Mouse (Mus musculus) limb, embryonic 15.5 days (tissue): ENCODE measurements around the gene Ubxn10. TPM values are rescaled to one million over a fixed set of nuclear protein-coding genes. Genes with fewer than 3 reads are reported as not detected.

Source experiments
- ATAC-seq: fragments of 200-750 bp; cut with Nextera tagmentation; 2 replicates; pipeline ENCODE4 v1.8.0; 2017; ENCODE audit warnings: low read depth, moderate TSS enrichment; ENCODE audit not compliant: insufficient number of reproducible peaks, low FRiP score, low TSS enrichment
- H3K27ac ChIP-seq: fragments of 300-500 bp; sonication (generic); 2 replicates; pipeline ENCODE4 v1.5.1; 2015; ENCODE audit warnings: moderate library complexity, mild to moderate bottlenecking, inconsistent platforms
- H3K27me3 ChIP-seq: fragments of 300-500 bp; sonication (generic); 2 replicates; pipeline ENCODE4 v1.6.1; 2015; ENCODE audit warnings: inconsistent platforms
- H3K36me3 ChIP-seq: fragments of 300-500 bp; sonication (generic); 2 replicates; pipeline ENCODE4 v1.6.1; 2015; ENCODE audit warnings: inconsistent platforms
- H3K4me1 ChIP-seq: fragments of 300-500 bp; sonication (generic); 2 replicates; pipeline ENCODE4 v1.6.1; 2015; ENCODE audit warnings: inconsistent platforms
- H3K4me2 ChIP-seq: fragments of 300-500 bp; sonication (generic); 2 replicates; pipeline ENCODE4 v1.6.1; 2015; ENCODE audit warnings: mild to moderate bottlenecking, inconsistent platforms
- H3K4me3 ChIP-seq: fragments of 300-500 bp; sonication (generic); 2 replicates; pipeline ENCODE4 v1.5.1; 2015; ENCODE audit warnings: mild to moderate bottlenecking, inconsistent platforms
- H3K9ac ChIP-seq: fragments of 300-500 bp; sonication (generic); 2 replicates; pipeline ENCODE4 v1.6.1; 2015; ENCODE audit warnings: inconsistent platforms
- H3K9me3 ChIP-seq: fragments of 300-500 bp; sonication (generic); 2 replicates; pipeline ENCODE4 v1.6.1; 2016; ENCODE audit warnings: inconsistent platforms
- WGBS: fragments of 180-500 bp; shearing (Covaris S2); methylation state at CpG from one replicate; pipeline ENCODE4 v1.1.7; 2015; 5-methylcytosine and 5-hydroxymethylcytosine counted together
- polyA plus RNA-seq: library from polyadenylated mRNA; unstranded; fragments of >200 nt; fragmentation: Nextera tagmentation; extraction: Ambion mirVana; gene quantifications from 2 replicates; pipeline ENCODE4 v1.2.1, GENCODE M21; 2015

Gene Ubxn10
- polyA plus RNA-seq, result 0.43 and 0.54 TPM in 2 replicates

- Histone ChIP-seq H3K27me3 (no peaks in the 10 kb centered on the region), H3K9ac (no peak within 1 kb of the TSS), H3K9me3 (no peaks in the 10 kb centered on the region), H3K36me3 (no peaks in the 10 kb centered on the region), H3K4me3 (no peak within 1 kb of the TSS), H3K27ac (no peak within 1 kb of the TSS), H3K4me1 (peaks cover 17% of the 10 kb centered on the region), H3K4me2 (no peak within 1 kb of the TSS)
- 55% methylated on average over 7 of the region's 7 CpGs for WGBS
- no peak for ATAC-seq
Measured at GRCm38 (mm10) chr4:138737031-138737430, at the start of gene Ubxn10. TSS of gene Ubxn10 (minus strand) at chr4:138737167.

GRCm38 (mm10) chr4:138786141-138786540 is 49.2 kb upstream of the Ubxn10 start:
- WGBS, result 30% methylated on average over 4 of the region's 4 CpGs
- Histone ChIP-seq H3K4me1 (peaks cover 7% of the 10 kb centered on the region; the same call in 1 of the 2 replicates), H3K27me3 (no peaks in the 10 kb centered on the region), H3K9me3 (no peaks in the 10 kb centered on the region), H3K4me2 (no peak overlapping the region), H3K9ac (no peak overlapping the region), H3K27ac (0 out of 2 replicates have a peak overlapping the region, but pooled peaks have one; percentile 27), H3K36me3 (no peaks in the 10 kb centered on the region), H3K4me3 (no peak overlapping the region)
- no peak for ATAC-seq

- 49% methylated on average over 4 of the region's 4 CpGs for WGBS
Measured at GRCm38 (mm10) chr4:138785721-138786120, 48.8 kb upstream of the Ubxn10 start.

GRCm38 (mm10) chr4:138782098-138782497 is 45.1 kb upstream of the Ubxn10 start:
- H3K4me1 ChIP-seq, result peaks cover 12% of the 10 kb centered on the region; the same call in 1 of the 2 replicates
- WGBS, result 64% methylated on average over 6 of the region's 6 CpGs
- ATAC-seq, result no peak
- H3K9me3 ChIP-seq, result no peaks in the 10 kb centered on the region
- H3K9ac ChIP-seq, result no peak overlapping the region
- H3K4me3 ChIP-seq, result no peak overlapping the region
- no peaks in the 10 kb centered on the region for H3K27me3 ChIP-seq
- no peaks in the 10 kb centered on the region for H3K36me3 ChIP-seq
- H3K27ac ChIP-seq, result no peak overlapping the region
- no peak overlapping the region for H3K4me2 ChIP-seq

More at GRCm38 (mm10) chr4:138785721-138786120, 48.8 kb upstream of the Ubxn10 start:
- H3K9ac ChIP-seq, result no peak overlapping the region
- H3K9me3 ChIP-seq, result no peaks in the 10 kb centered on the region
- peaks cover 7% of the 10 kb centered on the region; the same call in 1 of the 2 replicates for H3K4me1 ChIP-seq
- H3K4me2 ChIP-seq, result no peak overlapping the region
- 0 out of 2 replicates have a peak overlapping the region, but pooled peaks have one; percentile 27 for H3K27ac ChIP-seq
- no peaks in the 10 kb centered on the region for H3K36me3 ChIP-seq
- H3K4me3 ChIP-seq, result no peak overlapping the region
- H3K27me3 ChIP-seq, result no peaks in the 10 kb centered on the region
- no peak for ATAC-seq

DNA sequence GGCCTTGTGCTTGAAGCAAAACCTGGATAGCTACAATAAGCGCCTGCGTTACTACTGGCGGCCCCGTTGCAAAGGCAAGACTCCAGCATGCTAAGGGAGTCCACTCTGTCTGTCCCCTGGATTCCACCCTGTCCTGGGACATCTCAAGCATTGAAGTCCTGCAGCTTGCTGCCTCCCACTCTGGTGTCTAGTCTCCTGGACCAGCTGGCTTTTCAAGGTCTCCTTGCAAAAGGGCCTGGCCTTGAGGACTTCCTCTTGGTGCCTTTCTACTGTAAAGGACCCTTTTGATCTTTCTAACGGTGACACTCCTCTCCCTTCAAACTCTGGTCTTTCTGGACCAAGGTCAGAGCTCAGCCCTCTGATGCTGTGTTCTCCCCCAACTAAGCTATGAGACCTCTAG is 43.3 kb upstream of the Ubxn10 start:
- Histone ChIP-seq H3K4me1 (peaks cover 6% of the 10 kb centered on the region; the same call in 1 of the 2 replicates), H3K36me3 (no peaks in the 10 kb centered on the region), H3K27ac (no peak overlapping the region), H3K4me3 (no peak overlapping the region), H3K9me3 (no peaks in the 10 kb centered on the region), H3K4me2 (no peak overlapping the region), H3K9ac (no peak overlapping the region), H3K27me3 (no peaks in the 10 kb centered on the region; the same call in 1 of the 2 replicates)
- 82% methylated on average over 5 of the region's 5 CpGs for WGBS
- ATAC-seq, result no peak

- H3K36me3 ChIP-seq, result no peaks in the 10 kb centered on the region
- no peaks in the 10 kb centered on the region; the same call in 1 of the 2 replicates for H3K27me3 ChIP-seq
- H3K9me3 ChIP-seq, result no peaks in the 10 kb centered on the region
- no peak overlapping the region for H3K9ac ChIP-seq
- no peak overlapping the region for H3K27ac ChIP-seq
- 30% methylated on average over 20 of the region's 20 CpGs for WGBS
- peaks cover 6% of the 10 kb centered on the region; the same call in 1 of the 2 replicates for H3K4me1 ChIP-seq
- no peak overlapping the region for H3K4me3 ChIP-seq
- H3K4me2 ChIP-seq, result no peak overlapping the region
- ATAC-seq, result no peak
Measured at GRCm38 (mm10) chr4:138777417-138778407, 40.7 kb upstream of the Ubxn10 start.

DNA sequence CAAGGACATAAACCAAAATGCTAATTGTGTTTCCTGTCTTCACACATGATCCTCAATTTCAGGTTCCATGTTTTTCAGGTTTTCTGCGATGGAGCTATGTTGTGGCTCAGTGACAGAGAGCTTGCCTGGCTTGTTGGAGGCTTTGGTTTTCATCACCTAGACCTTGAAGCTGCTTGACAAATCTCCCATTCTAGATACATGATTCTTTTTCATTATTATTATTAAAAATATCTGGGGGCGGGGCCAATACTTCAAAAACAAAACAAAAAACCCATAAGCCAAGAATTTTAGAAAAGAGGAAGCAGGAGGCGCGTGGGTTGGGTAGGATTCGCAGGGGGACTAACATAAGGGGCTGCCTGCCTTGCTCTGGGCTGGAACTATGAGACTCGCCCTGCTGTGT is 38.5 kb upstream of the Ubxn10 start, which contains the start of gene Pla2g2d:
Pla2g2d (plus strand) TSS at position 301 of the 400 bp plus-strand sequence.
- no peak within 1 kb of the TSS for H3K4me2 ChIP-seq
- no peak within 1 kb of the TSS for H3K4me3 ChIP-seq
- no peaks in the 10 kb centered on the region for H3K9me3 ChIP-seq
- H3K9ac ChIP-seq, result no peak within 1 kb of the TSS
- H3K4me1 ChIP-seq, result peaks cover 6% of the 10 kb centered on the region; the same call in 1 of the 2 replicates
- no peak for ATAC-seq
- WGBS, result 80% methylated on average over 6 of the region's 6 CpGs
- no peak within 1 kb of the TSS for H3K27ac ChIP-seq
- H3K36me3 ChIP-seq, result no peaks in the 10 kb centered on the region
- H3K27me3 ChIP-seq, result peaks cover 4% of the 10 kb centered on the region; the same call in 1 of the 2 replicates

- Histone ChIP-seq H3K9me3 (no peaks in the 10 kb centered on the region), H3K36me3 (no peaks in the 10 kb centered on the region), H3K4me3 (no peak overlapping the region), H3K27ac (no peak overlapping the region), H3K9ac (no peak overlapping the region), H3K27me3 (peaks cover 4% of the 10 kb centered on the region; the same call in 1 of the 2 replicates), H3K4me1 (no peaks in the 10 kb centered on the region), H3K4me2 (no peak overlapping the region)
- ATAC-seq, result no peak
- 74% methylated on average over 5 of the region's 5 CpGs for whole genome bisulfite sequencing
Measured at GRCm38 (mm10) chr4:138772386-138772785, 35.4 kb upstream of the Ubxn10 start.

DNA sequence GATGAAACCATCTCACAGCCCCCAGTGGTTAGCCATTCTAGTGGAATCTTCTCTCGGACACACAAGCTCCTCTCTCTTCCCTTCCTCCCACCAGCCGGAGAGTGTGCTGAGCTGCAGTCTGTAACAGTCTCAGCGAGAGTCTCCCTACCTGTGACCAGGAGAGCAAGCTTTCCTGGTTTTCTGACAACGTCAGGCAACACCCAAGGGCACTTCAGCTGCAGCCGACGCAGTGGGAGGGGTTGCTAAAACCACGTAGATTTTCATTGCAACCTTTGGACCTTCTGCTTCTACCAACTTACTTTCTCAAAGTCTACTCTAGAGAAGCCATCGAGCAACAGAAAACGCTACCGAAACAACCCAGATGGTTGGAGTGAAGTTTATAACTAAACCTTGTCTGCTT is 35.0 kb upstream of the Ubxn10 start:
- Histone ChIP-seq H3K9me3 (no peaks in the 10 kb centered on the region), H3K27ac (no peak overlapping the region), H3K27me3 (peaks cover 4% of the 10 kb centered on the region; the same call in 1 of the 2 replicates), H3K4me1 (no peaks in the 10 kb centered on the region), H3K9ac (no peak overlapping the region), H3K36me3 (no peaks in the 10 kb centered on the region), H3K4me3 (no peak overlapping the region), H3K4me2 (no peak overlapping the region)
- WGBS, result 72% methylated on average over 10 of the region's 10 CpGs
- ATAC-seq, result no peak

- Histone ChIP-seq H3K4me2 (no peak overlapping the region), H3K27me3 (no peaks in the 10 kb centered on the region), H3K27ac (no peak overlapping the region), H3K4me3 (no peak overlapping the region), H3K36me3 (no peaks in the 10 kb centered on the region), H3K9me3 (no peaks in the 10 kb centered on the region), H3K4me1 (no peaks in the 10 kb centered on the region), H3K9ac (no peak overlapping the region)
- 70% methylated on average over 9 of the region's 9 CpGs for WGBS
- no peak for ATAC-seq
Measured at GRCm38 (mm10) chr4:138762266-138762665, 25.3 kb upstream of the Ubxn10 start.

DNA sequence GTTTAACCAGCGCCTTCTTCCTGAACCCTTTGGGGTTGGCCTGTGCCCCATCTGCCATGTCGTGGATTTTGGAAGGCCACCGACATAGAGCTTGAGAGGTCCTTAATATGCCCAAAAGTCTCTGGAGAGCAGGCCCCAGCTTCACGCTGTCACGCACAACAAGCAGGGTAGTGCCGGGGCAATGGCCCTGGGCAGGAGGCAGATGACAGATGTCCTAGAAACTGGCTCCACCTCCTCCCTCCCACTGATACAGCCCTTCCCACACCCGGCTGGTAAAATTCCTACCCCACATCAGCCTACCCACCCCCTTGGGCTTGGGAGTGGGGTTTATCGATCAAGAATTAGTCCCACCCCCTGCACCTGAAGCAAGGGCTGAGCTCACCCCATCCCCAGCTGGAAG is 20.4 kb upstream of the Ubxn10 start, which contains the start of gene Pla2g2f:
Pla2g2f (minus strand) TSS at position 211 of the 400 bp plus-strand sequence.
- Histone ChIP-seq H3K27me3 (no peaks in the 10 kb centered on the region), H3K36me3 (no peaks in the 10 kb centered on the region), H3K4me1 (peaks cover 9% of the 10 kb centered on the region), H3K4me2 (no peak within 1 kb of the TSS), H3K27ac (peak within 1 kb of the TSS; percentile 30; the same call in 1 of the 2 replicates), H3K9ac (no peak within 1 kb of the TSS), H3K4me3 (peak within 1 kb of the TSS; percentile 16), H3K9me3 (no peaks in the 10 kb centered on the region)
- ATAC-seq, result no peak
- WGBS, result 73% methylated on average over 8 of the region's 8 CpGs

DNA sequence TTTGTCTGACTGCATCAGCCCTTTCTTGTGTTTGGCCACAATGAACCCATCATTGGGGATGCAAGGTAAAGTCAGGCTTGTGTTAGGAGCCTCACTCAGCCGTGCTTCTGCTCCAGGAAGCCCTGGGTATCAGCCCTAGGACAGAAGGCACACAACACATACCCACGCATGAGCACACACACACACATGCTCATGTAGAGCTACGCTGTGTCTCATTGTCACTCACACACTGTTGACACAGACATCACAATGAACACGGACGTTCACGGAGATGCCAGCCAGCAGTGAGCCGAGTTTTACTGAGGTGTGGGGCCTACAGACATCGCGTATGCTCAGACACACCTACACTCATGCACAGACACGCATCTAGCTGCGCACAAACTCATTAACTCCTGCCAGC is 19.0 kb upstream of the Ubxn10 start:
- H3K27ac ChIP-seq, result no peak overlapping the region
- no peaks in the 10 kb centered on the region for H3K27me3 ChIP-seq
- H3K4me2 ChIP-seq, result no peak overlapping the region
- no peaks in the 10 kb centered on the region for H3K9me3 ChIP-seq
- WGBS, result 45% methylated on average over 11 of the region's 11 CpGs
- H3K9ac ChIP-seq, result no peak overlapping the region
- peaks cover 9% of the 10 kb centered on the region for H3K4me1 ChIP-seq
- H3K36me3 ChIP-seq, result no peaks in the 10 kb centered on the region
- H3K4me3 ChIP-seq, result peak overlapping the region; percentile 16
- no peak for ATAC-seq
